Comparison of ENCODE assay signal across 16 mouse cellular contexts in genomic region chr9:64719526-64720163, GRCm38 (mm10).
"Had no signal": no experiment of that assay in that cellular context is flagged by ENCODE, and none has a peak within 500 bp of the region (broad histone marks: within the 10 kb centered on the region; RNA-seq: fewer than 3 reads in every experiment).

No protein-coding gene starts in this region.

- H3K4me2 ChIP-seq: limb, embryonic 13.5 days; liver, embryonic 12.5 days; liver, embryonic 15.5 days; midbrain, embryonic 12.5 days had no signal

- H3K4me1 ChIP-seq: limb, embryonic 10.5 days; limb, embryonic 13.5 days; midbrain, embryonic 12.5 days had no signal

- H3K4me3 ChIP-seq: limb, embryonic 10.5 days; limb, embryonic 13.5 days; liver, embryonic 12.5 days; liver, embryonic 15.5 days; midbrain, embryonic 12.5 days; myocyte had no signal

- H3K9me3 ChIP-seq: limb, embryonic 10.5 days; limb, embryonic 13.5 days; liver, embryonic 12.5 days; liver, embryonic 15.5 days; midbrain, embryonic 12.5 days had no signal

- ATAC-seq: liver, embryonic 12.5 days; midbrain, embryonic 16.5 days had no signal

- DNase-seq: kidney, adult 9 months; kidney, postnatal 4 days; layer of hippocampus, adult 9-11 months; liver; lung, adult 2 months; lung, postnatal 14 days; lung, postnatal 4 days; thymus, adult 18-20 months; thymus, postnatal 36 days had no signal

- H3K27ac ChIP-seq: limb, embryonic 10.5 days; limb, embryonic 13.5 days; liver, embryonic 12.5 days; liver, embryonic 15.5 days; midbrain, embryonic 12.5 days had no signal

- H3K27me3 ChIP-seq: limb, embryonic 13.5 days; liver, embryonic 12.5 days; liver, embryonic 15.5 days; midbrain, embryonic 12.5 days had no signal

- H3K9ac ChIP-seq: limb, embryonic 13.5 days; liver, embryonic 12.5 days; liver, embryonic 15.5 days; midbrain, embryonic 12.5 days had no signal
